Mouse (Mus musculus) fat pad, adult 2 months (tissue): ENCODE results near the gene Nuf2.

Experiments used
- DNase-seq: peaks from one replicate; pipeline ENCODE4 v3.0.0-alpha.2; 2011; ENCODE audit warnings: low read depth, low spot score; ENCODE audit errors: extremely low read depth

The Nuf2 gene

DNA sequence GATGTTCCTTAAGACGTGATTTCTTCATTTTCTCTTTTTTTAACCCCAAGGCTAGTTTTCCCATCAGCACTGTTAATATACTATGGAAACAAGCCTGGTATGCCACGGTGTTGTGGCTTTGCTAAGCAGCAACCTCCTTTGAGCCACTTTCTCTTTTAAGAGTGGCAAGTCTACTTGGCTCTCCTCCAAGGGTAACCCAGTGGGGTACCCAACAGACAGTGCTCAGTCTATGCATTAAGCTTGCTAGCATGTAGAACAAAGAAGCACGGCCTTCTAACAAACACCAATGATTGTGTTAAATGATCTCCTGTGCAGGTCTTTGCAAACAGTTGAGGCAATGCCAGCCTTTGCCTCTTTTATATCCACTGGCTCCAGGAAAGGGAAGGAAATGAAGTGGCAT, 60.1 kb downstream of the Nuf2 start:
- DNase-seq = no peak

DNA sequence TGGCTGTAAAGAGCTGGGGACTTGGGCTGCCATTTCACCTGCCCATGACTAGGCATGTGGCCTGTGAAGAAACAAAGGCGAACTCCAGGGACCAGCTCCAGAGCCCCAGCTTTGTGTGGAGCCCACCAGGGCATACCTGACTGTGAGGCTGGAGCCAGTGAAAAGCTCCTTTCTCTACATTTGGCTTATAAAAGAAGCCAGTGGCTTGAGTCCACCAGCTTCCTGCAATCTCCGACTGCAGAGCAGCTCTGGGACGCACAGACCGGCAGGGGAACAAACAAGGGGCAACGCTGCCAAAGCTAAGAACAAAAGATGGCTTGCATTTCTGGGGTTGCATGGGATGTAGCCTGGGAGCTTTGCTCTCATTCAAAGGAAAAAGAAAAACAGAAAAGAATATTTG, 63.5 kb downstream of the Nuf2 start:
- no peak for DNase-seq

- DNase-seq = no peak
Observed at GRCm38 (mm10) chr1:169462386-169463115, 68.7 kb downstream of the Nuf2 start.

DNA sequence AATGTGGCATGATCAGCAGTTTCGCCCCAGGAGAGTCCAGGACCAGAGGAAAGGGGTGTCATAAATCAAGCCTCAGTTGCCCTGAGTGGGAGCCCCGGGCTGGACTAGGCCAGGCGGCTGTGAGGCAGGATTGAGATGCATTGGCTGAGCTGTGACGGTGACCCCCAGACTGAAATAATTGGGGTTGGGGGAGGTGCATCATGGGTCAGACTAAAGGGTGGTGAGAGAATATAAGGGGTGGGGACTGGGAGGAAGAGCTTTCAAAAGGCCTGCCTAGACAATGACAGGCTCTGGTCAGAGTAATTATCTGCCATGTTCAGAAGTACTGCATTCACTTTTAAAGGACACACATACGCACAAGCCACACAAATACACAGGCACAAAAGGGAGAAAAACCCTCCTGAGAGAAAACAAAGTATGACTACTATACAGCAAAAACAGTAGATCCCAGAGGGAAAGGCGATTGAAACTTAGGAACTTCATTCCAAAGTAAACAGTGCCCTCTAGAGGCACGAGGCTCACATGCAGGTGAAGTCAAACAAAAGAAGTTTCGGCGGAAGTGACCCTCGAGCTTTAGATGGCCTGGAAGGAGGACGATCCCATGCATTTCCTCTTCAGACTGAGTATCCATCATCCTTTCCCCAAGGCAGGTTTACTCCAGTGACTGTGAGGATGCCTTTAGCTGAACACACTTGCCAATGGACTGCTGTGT, 72.0 kb downstream of the Nuf2 start:
- no peak for DNase-seq
